Mouse (Mus musculus) lung, postnatal 0 days (tissue): ENCODE results near the gene Adgrl4. TPM values are rescaled to one million over a fixed set of nuclear protein-coding genes. Genes with fewer than 3 reads are reported as not detected.

Experiments
- ATAC-seq: fragments of 200-750 bp; cut with Nextera tagmentation; 2 replicates; pipeline ENCODE4 v1.8.0; 2017; ENCODE audit warnings: moderate library complexity
- DNase-seq: peaks from one replicate; pipeline ENCODE4 v3.0.0-alpha.2; 2016; ENCODE audit warnings: low spot score
- H3K27ac ChIP-seq: fragments of 300-500 bp; sonication (generic); 2 replicates; pipeline ENCODE4 v1.5.1; 2014; ENCODE audit warnings: antibody characterized with exemption, mild to moderate bottlenecking, low read length, mixed read lengths
- H3K27me3 ChIP-seq: fragments of 300-500 bp; sonication (generic); replicated peaks from 2 replicates; pipeline ENCODE4 v1.6.1; 2014; ENCODE audit warnings: low read length, mixed read lengths; ENCODE audit not compliant: insufficient read depth
- H3K36me3 ChIP-seq: fragments of 300-500 bp; sonication (generic); 2 replicates; pipeline ENCODE4 v1.6.1; 2014; ENCODE audit warnings: low read length, mixed read lengths; ENCODE audit not compliant: insufficient read depth
- H3K4me1 ChIP-seq: fragments of 300-500 bp; sonication (generic); 2 replicates; pipeline ENCODE4 v1.6.1; 2014; ENCODE audit warnings: antibody characterized with exemption, low read depth, low read length, mixed read lengths; ENCODE audit not compliant: insufficient read depth
- H3K4me2 ChIP-seq: fragments of 300-500 bp; sonication (generic); replicated peaks from 2 replicates; pipeline ENCODE4 v1.6.1; 2014; ENCODE audit warnings: low read depth, mild to moderate bottlenecking, low read length, moderate library complexity, mixed read lengths
- H3K4me3 ChIP-seq: fragments of 300-500 bp; sonication (generic); 2 replicates; pipeline ENCODE4 v1.5.1; 2014; ENCODE audit warnings: low read depth, low read length
- H3K9ac ChIP-seq: fragments of 300-500 bp; sonication (generic); replicated peaks from 2 replicates; pipeline ENCODE4 v1.6.1; 2014; ENCODE audit warnings: low read depth, mild to moderate bottlenecking
- H3K9me3 ChIP-seq: fragments of 300-500 bp; sonication (generic); 2 replicates; pipeline ENCODE4 v1.6.1; 2016; ENCODE audit warnings: low read length, mixed read lengths
- CTCF ChIP-seq: IDR thresholded peaks from 2 replicates; pipeline ENCODE4 v1.5.1; 2016; ENCODE audit warnings: antibody characterized with exemption, mild to moderate bottlenecking
- EP300 ChIP-seq: IDR thresholded peaks from 2 replicates; pipeline ENCODE4 v1.6.1; 2016; ENCODE audit warnings: antibody characterized with exemption, mild to moderate bottlenecking, control low read depth
- WGBS: fragments of 180-500 bp; shearing (Covaris S2); extraction: QIAGEN DNeasy Blood & Tissue Kit; methylation state at CpG from one replicate; pipeline ENCODE4 v1.1.7; 2014; 5-methylcytosine and 5-hydroxymethylcytosine counted together
- polyA plus RNA-seq: library from polyadenylated mRNA; unstranded; fragments of >200 nt; fragmentation: Nextera tagmentation; extraction: Ambion mirVana; gene quantifications from 2 replicates; pipeline ENCODE4 v1.2.1, GENCODE M21; 2015

Gene Adgrl4
- polyA plus RNA-seq, 1 experiment from 2014 or later = 41.1 TPM

- 51% methylated on average over 3 of the region's 3 CpGs for WGBS
- H3K4me1 ChIP-seq = no peaks in the 10 kb centered on the region
- DNase-seq (no peak), ATAC-seq (no peak)
- no peak for TF ChIP-seq CTCF
- TF ChIP-seq EP300 = no peak
- no peaks in the 10 kb centered on the region for H3K27me3 ChIP-seq
- no peak overlapping the region for H3K27ac ChIP-seq
- H3K36me3 ChIP-seq = no peaks in the 10 kb centered on the region
- no peaks in the 10 kb centered on the region for H3K9me3 ChIP-seq
- no peak overlapping the region for H3K4me3 ChIP-seq
- no peak overlapping the region for H3K9ac ChIP-seq
- no peak overlapping the region for H3K4me2 ChIP-seq
Measured at GRCm38 (mm10) chr3:151567541-151567940, 129.9 kb downstream of the Adgrl4 start.

DNA sequence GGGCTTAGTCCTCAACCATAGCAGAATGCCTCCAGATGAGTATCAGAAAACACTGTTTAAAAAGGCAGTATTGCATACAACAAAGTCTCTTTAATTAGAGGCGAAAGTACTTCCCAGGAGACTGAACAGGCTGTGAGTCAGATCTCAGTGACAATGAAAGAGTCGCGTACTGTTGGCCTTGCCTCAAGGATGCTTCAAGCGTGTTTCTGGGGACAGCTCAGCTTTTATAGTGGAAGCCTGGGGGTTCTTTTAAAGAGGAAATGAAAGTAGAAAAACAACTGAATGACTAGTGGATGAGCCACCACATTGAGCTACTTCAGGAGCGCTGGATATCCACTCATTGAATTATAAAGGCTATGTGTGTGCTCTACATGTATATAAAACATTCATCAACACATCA lies 134.4 kb downstream of the Adgrl4 start:
- no peaks in the 10 kb centered on the region for H3K9me3 ChIP-seq
- no peak overlapping the region for H3K9ac ChIP-seq
- 88% methylated on average over 5 of the region's 5 CpGs for WGBS
- no peaks in the 10 kb centered on the region for H3K27me3 ChIP-seq
- TF ChIP-seq CTCF (no peak), EP300 (no peak)
- no peak overlapping the region for H3K4me3 ChIP-seq
- no peak overlapping the region for H3K4me2 ChIP-seq
- no peak for ATAC-seq
- no peaks in the 10 kb centered on the region for H3K36me3 ChIP-seq
- DNase-seq = no peak
- H3K4me1 ChIP-seq = no peaks in the 10 kb centered on the region
- H3K27ac ChIP-seq = no peak overlapping the region

GRCm38 (mm10) chr3:151575292-151575691 lies 137.6 kb downstream of the Adgrl4 start:
- 78% methylated on average over 7 of the region's 7 CpGs for WGBS
- no peak overlapping the region for H3K27ac ChIP-seq
- no peaks in the 10 kb centered on the region for H3K4me1 ChIP-seq
- no peaks in the 10 kb centered on the region for H3K27me3 ChIP-seq
- TF ChIP-seq CTCF (no peak), EP300 (no peak)
- no peak overlapping the region for H3K4me3 ChIP-seq
- no peak overlapping the region for H3K4me2 ChIP-seq
- DNase-seq (no peak), ATAC-seq (no peak)
- H3K36me3 ChIP-seq = no peaks in the 10 kb centered on the region
- no peaks in the 10 kb centered on the region for H3K9me3 ChIP-seq
- H3K9ac ChIP-seq = no peak overlapping the region

DNA sequence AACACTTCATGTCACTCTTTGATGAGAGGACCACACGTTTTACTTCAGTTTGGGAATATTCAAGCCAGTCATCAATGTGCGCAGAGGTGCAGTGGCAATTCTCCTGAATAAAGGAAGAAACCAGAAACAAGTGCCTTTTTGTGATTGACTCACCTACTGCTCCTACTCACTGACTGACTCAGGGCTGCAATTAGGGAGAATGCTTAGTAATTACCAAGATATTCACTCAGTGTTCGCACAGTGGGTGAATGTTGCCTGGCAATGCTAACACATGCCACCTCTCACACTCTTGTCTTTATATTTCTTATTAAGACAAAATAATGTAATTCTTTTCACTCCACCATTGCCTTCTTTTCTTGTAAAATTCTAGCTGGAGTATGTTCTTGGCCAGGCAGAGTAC lies 138.5 kb downstream of the Adgrl4 start:
- Histone ChIP-seq H3K4me1 (no peaks in the 10 kb centered on the region), H3K27me3 (no peaks in the 10 kb centered on the region), H3K36me3 (no peaks in the 10 kb centered on the region), H3K4me2 (no peak overlapping the region), H3K9me3 (no peaks in the 10 kb centered on the region), H3K27ac (no peak overlapping the region), H3K9ac (no peak overlapping the region), H3K4me3 (no peak overlapping the region)
- WGBS = 86% methylated on average over 3 of the region's 3 CpGs
- ATAC-seq (no peak), DNase-seq (no peak)
- TF ChIP-seq EP300 (no peak), CTCF (no peak)

- H3K27ac ChIP-seq = no peak overlapping the region
- H3K9ac ChIP-seq = no peak overlapping the region
- no peaks in the 10 kb centered on the region for H3K9me3 ChIP-seq
- no peak overlapping the region for H3K4me2 ChIP-seq
- no peaks in the 10 kb centered on the region for H3K36me3 ChIP-seq
- no peaks in the 10 kb centered on the region for H3K27me3 ChIP-seq
- ATAC-seq (no peak), DNase-seq (no peak)
- no peak for TF ChIP-seq CTCF
- TF ChIP-seq EP300 = no peak
- no peaks in the 10 kb centered on the region for H3K4me1 ChIP-seq
- no peak overlapping the region for H3K4me3 ChIP-seq
Measured at GRCm38 (mm10) chr3:151591904-151592303, 154.2 kb downstream of the Adgrl4 start.
